Mouse (Mus musculus) heart, adult 2 months (tissue): ENCODE results near the gene Kcna7. TPM values are rescaled to one million over a fixed set of nuclear protein-coding genes. Genes with fewer than 3 reads are reported as not detected.
"Not testable (repeated sequence)": the region's sequence is repeated elsewhere in the genome, so short reads cannot be mapped to it uniquely, and the experiment has no call there.

Experiments
- DNase-seq, 2 experiments: peaks; one replicate each; pipeline ENCODE4 v3.0.0; 2021
- H3K27ac ChIP-seq: fragments of 200-600 bp; 2 replicates; pipeline ENCODE4 v1.8.1; 2022
- H3K27me3 ChIP-seq: fragments of 200-500 bp; 2 replicates; pipeline ENCODE4 v1.6.1; 2012; ENCODE audit warnings: mild to moderate bottlenecking, low read length, inconsistent platforms, mixed read lengths; ENCODE audit not compliant: control insufficient read depth, insufficient read depth
- H3K36me3 ChIP-seq: fragments of 200-500 bp; 2 replicates; pipeline ENCODE4 v1.6.1; 2012; ENCODE audit warnings: low read length, inconsistent platforms; ENCODE audit not compliant: control insufficient read depth, insufficient read depth
- H3K4me1 ChIP-seq: fragments of 200-500 bp; 2 replicates; pipeline ENCODE4 v1.6.1; 2011; ENCODE audit warnings: low read length; ENCODE audit not compliant: control insufficient read depth, insufficient read depth
- H3K4me3 ChIP-seq: fragments of 200-600 bp; 2 replicates; pipeline ENCODE4 v1.8.1; 2022
- H3K79me2 ChIP-seq: fragments of 200-500 bp; replicated peaks from 2 replicates; pipeline ENCODE4 v1.6.1; 2012; ENCODE audit warnings: mild to moderate bottlenecking, inconsistent platforms, low read length, moderate library complexity, mixed read lengths; ENCODE audit not compliant: control insufficient read depth, insufficient read depth
- H3K9ac ChIP-seq: fragments of 200-500 bp; 2 replicates; pipeline ENCODE4 v1.6.1; 2012; ENCODE audit warnings: low read depth, mild to moderate bottlenecking, control low read depth, inconsistent platforms, low read length, mixed read lengths
- CTCF ChIP-seq: fragments of 200-600 bp; IDR thresholded peaks from 2 replicates; pipeline ENCODE4 v1.8.1; 2022; ENCODE audit warnings: antibody characterized with exemption, mild to moderate bottlenecking, moderate library complexity
- EP300 ChIP-seq: fragments of 200-500 bp; IDR thresholded peaks from 2 replicates; pipeline ENCODE4 v1.6.1; 2011; ENCODE audit warnings: low read depth, low read length, control low read depth; ENCODE audit not compliant: insufficient read depth
- POLR2A ChIP-seq: fragments of 200-500 bp; IDR thresholded peaks from 2 replicates; pipeline ENCODE4 v1.6.1; 2011; ENCODE audit warnings: mild to moderate bottlenecking, low read depth, low read length, control low read depth; ENCODE audit not compliant: insufficient read depth
- WGBS: fragments of 180-500 bp; shearing (Covaris S2); methylation state at CpG from one replicate; pipeline ENCODE4 v1.1.7; 2018; 5-methylcytosine and 5-hydroxymethylcytosine counted together
- intact Hi-C: fragments of 180-260 bp; cut with DNase I; formaldehyde crosslinking; loops from one replicate; pipeline ENCODE4 v1.15.1; 2025
- polyA plus RNA-seq: library from polyadenylated mRNA; depleted of rRNA; stranded (reverse); fragments of >200 nt; gene quantifications from 2 replicates; pipeline ENCODE4 v1.2.3, GENCODE M21; 2012
- total RNA-seq, 2 experiments: library from RNA; stranded (reverse); gene quantifications; 2 replicates each; pipeline ENCODE4 v1.2.3; 2021

Gene Kcna7
- total and polyA plus RNA-seq, 3 experiments: 5.9 to 6.7 (median 6.0) TPM

GRCm38 (mm10) chr7:45374620-45375019 is 30.8 kb upstream of the Kcna7 start:
- H3K27me3 ChIP-seq: no peaks in the 10 kb centered on the region; the same call in 1 of the 2 replicates
- intact Hi-C loops: no loop called here
- H3K36me3 ChIP-seq: no peaks in the 10 kb centered on the region
- H3K4me3 ChIP-seq: no peak overlapping the region
- no peak for DNase-seq
- H3K79me2 ChIP-seq: no peaks in the 10 kb centered on the region
- peaks cover 1% of the 10 kb centered on the region; the same call in 1 of the 2 replicates for H3K4me1 ChIP-seq
- no peak overlapping the region for H3K9ac ChIP-seq
- H3K27ac ChIP-seq: no peak overlapping the region
- no peak for TF ChIP-seq CTCF
- no peak for TF ChIP-seq POLR2A
- TF ChIP-seq EP300: no peak
- 87% methylated on average over 8 of the region's 8 CpGs for WGBS

GRCm38 (mm10) chr7:45376057-45376456 is 29.4 kb upstream of the Kcna7 start:
- H3K79me2 ChIP-seq: no peaks in the 10 kb centered on the region
- intact Hi-C loops: no loop called here
- H3K9ac ChIP-seq: no peak overlapping the region
- H3K27ac ChIP-seq: no peak overlapping the region
- H3K36me3 ChIP-seq: no peaks in the 10 kb centered on the region
- H3K4me1 ChIP-seq: no peaks in the 10 kb centered on the region
- no peak for DNase-seq
- H3K27me3 ChIP-seq: no peaks in the 10 kb centered on the region
- no peak overlapping the region for H3K4me3 ChIP-seq
- TF ChIP-seq POLR2A (no peak), CTCF (no peak), EP300 (no peak)
- WGBS: 73% methylated on average over 1 of the region's 1 CpGs

GRCm38 (mm10) chr7:45386077-45386476 is 19.4 kb upstream of the Kcna7 start:
- 95% methylated on average over 3 of the region's 3 CpGs for whole genome bisulfite sequencing
- H3K79me2 ChIP-seq: no peaks in the 10 kb centered on the region

GRCm38 (mm10) chr7:45395129-45395541 is 10.3 kb upstream of the Kcna7 start:
- 0% methylated on average over 19 of the region's 20 CpGs for WGBS
- H3K27ac ChIP-seq: peak overlapping the region; percentile 94
- no peak for DNase-seq
- H3K27me3 ChIP-seq: no peaks in the 10 kb centered on the region
- H3K4me3 ChIP-seq: peak overlapping the region; percentile 88
- TF ChIP-seq CTCF (no peak), EP300 (no peak), POLR2A (no peak)
- H3K9ac ChIP-seq: peak overlapping the region; percentile 74
- intact Hi-C loops: loop anchor here (5.0 kb wide), 1 partner anchor 93 kb away; no protein-coding TSS in a partner anchor
- peaks cover 21% of the 10 kb centered on the region for H3K36me3 ChIP-seq
- peaks cover 7% of the 10 kb centered on the region for H3K4me1 ChIP-seq
- H3K79me2 ChIP-seq: peaks cover 8% of the 10 kb centered on the region

More at GRCm38 (mm10) chr7:45386077-45386476, 19.4 kb upstream of the Kcna7 start:
- no peak for DNase-seq
- no peaks in the 10 kb centered on the region for H3K4me1 ChIP-seq
- no peak overlapping the region for H3K9ac ChIP-seq
- H3K27me3 ChIP-seq: no peaks in the 10 kb centered on the region
- no peak overlapping the region for H3K4me3 ChIP-seq
- H3K36me3 ChIP-seq: peaks cover 29% of the 10 kb centered on the region
- H3K27ac ChIP-seq: no peak overlapping the region
- intact Hi-C loops: no loop called here
- TF ChIP-seq POLR2A (no peak), CTCF (peak; percentile 30; the same call in 1 of the 2 replicates), EP300 (no peak)

- intact Hi-C loops: loop anchor here (5.0 kb wide), 1 partner anchor 93 kb away; no protein-coding TSS in a partner anchor
- H3K9ac ChIP-seq: peak within 1 kb of the TSS; percentile 74
- no peaks in the 10 kb centered on the region for H3K27me3 ChIP-seq
- peak within 1 kb of the TSS; percentile 88 for H3K4me3 ChIP-seq
- TF ChIP-seq POLR2A (peak; percentile 89), CTCF (no peak), EP300 (peak; percentile 94)
- peaks cover 8% of the 10 kb centered on the region for H3K79me2 ChIP-seq
- WGBS: under 1% methylated on average over 60 of the region's 60 CpGs
- peaks cover 15% of the 10 kb centered on the region for H3K36me3 ChIP-seq
- peak; percentile 98 to 100 for DNase-seq
- peaks cover 7% of the 10 kb centered on the region for H3K4me1 ChIP-seq
- peak within 1 kb of the TSS; percentile 94 for H3K27ac ChIP-seq
Measured at GRCm38 (mm10) chr7:45395578-45396336, 9.7 kb upstream of the Kcna7 start, which contains the start of gene Snrnp70. Gene Snrnp70 (minus strand): TSS chr7:45395742.

GRCm38 (mm10) chr7:45396337-45396775 is 9.1 kb upstream of the Kcna7 start:
- H3K4me1 ChIP-seq, H3K79me2 ChIP-seq, DNase-seq, H3K9ac ChIP-seq, H3K27me3 ChIP-seq: not testable (repeated sequence)
- TF ChIP-seq CTCF: peak; percentile 67
- 0% methylated on average over 3 of the region's 3 CpGs for WGBS
- H3K36me3 ChIP-seq: peaks cover 14% of the 10 kb centered on the region
- intact Hi-C loops: loop anchor here (5.0 kb wide), 1 partner anchor 94 kb away; no protein-coding TSS in a partner anchor
- H3K27ac ChIP-seq: peak overlapping the region; percentile 85
- peak overlapping the region; percentile 62 for H3K4me3 ChIP-seq
